In genomic region chr1:177307549-177307948, GRCm38 (mm10) we compare ENCODE assay signal across 12 mouse cellular contexts. TPM values are rescaled to one million over a fixed set of nuclear protein-coding genes. Genes with fewer than 3 reads are reported as not detected.
A peak's percentile ranks its signal among the peaks of the same experiment; 100 is the strongest.
DNase-seq lines count a peak whose midpoint lies in the region; ATAC-seq and TF ChIP-seq lines count a peak whose summit lies in the region.
"Had no signal": no experiment of that assay in that cellular context is flagged by ENCODE, and none has a peak within 500 bp of the region (broad histone marks: within the 10 kb centered on the region; RNA-seq: fewer than 3 reads in every experiment).

No protein-coding gene starts in this region.

- TF ChIP-seq CTCF in layer of hippocampus, adult 2 months (conservative IDR thresholded peaks at IDR 0.05): no peak
- no peak for TF ChIP-seq CTCF in cortical plate, adult 2 months (IDR thresholded peaks at IDR 0.05; ENCODE audit: extremely low read depth, insufficient read depth, low read length)

- 36% methylated on average over 11 of the region's 11 CpGs for WGBS in midbrain, embryonic 15.5 days
- WGBS in liver, embryonic 11.5 days: 85% methylated on average over 11 of the region's 11 CpGs

- no peaks in the 10 kb centered on the region for H3K36me3 ChIP-seq in midbrain, embryonic 15.5 days (replicated peaks)
- H3K36me3 ChIP-seq in liver, embryonic 11.5 days (ENCODE audit: control insufficient read depth, insufficient read depth, low read length): no peaks in the 10 kb centered on the region
- H3K36me3 ChIP-seq: neural tube, embryonic 13.5 days had no signal

- DNase-seq in layer of hippocampus, adult 2 months (ENCODE audit: low spot score in 2 of 2): no peak
- DNase-seq in layer of hippocampus, adult 9-10 months (ENCODE audit: low spot score): no peak
- DNase-seq in cerebellum, adult 8-10 months: peak; percentile 20
- DNase-seq in adrenal gland, adult (ENCODE audit: inconsistent age in 2 of 2, low spot score in 1 of 2): no peak
- DNase-seq in liver, embryonic 11.5 days (ENCODE audit: low spot score): no peak
- DNase-seq: heart, adult 18-20 months; heart, postnatal 14 days; thymus, postnatal 14 days had no signal

- H3K9ac ChIP-seq in midbrain, embryonic 15.5 days: no peak overlapping the region
- no peak overlapping the region for H3K9ac ChIP-seq in liver, embryonic 11.5 days (ENCODE audit: low read depth, low read length)
- H3K9ac ChIP-seq: forebrain, embryonic 13.5 days; neural tube, embryonic 13.5 days had no signal

- H3K27ac ChIP-seq in layer of hippocampus, adult 2 months: peak overlapping the region; percentile 71; the same call in 1 of the 2 replicates
- peak overlapping the region; percentile 90 for H3K27ac ChIP-seq in cortical plate, adult 2 months (ENCODE audit: insufficient read depth, low read length)
- H3K27ac ChIP-seq in midbrain, embryonic 15.5 days: no peak overlapping the region
- H3K27ac ChIP-seq in liver, embryonic 11.5 days (ENCODE audit: low read depth, low read length): no peak overlapping the region
- H3K27ac ChIP-seq: forebrain, embryonic 13.5 days; neural tube, embryonic 13.5 days had no signal

- TF ChIP-seq POLR2A in cortical plate, adult 2 months (IDR thresholded peaks at IDR 0.05; ENCODE audit: extremely low read depth, insufficient read depth, low read length): no peak

- no peaks in the 10 kb centered on the region for H3K27me3 ChIP-seq in midbrain, embryonic 15.5 days (replicated peaks)
- no peaks in the 10 kb centered on the region for H3K27me3 ChIP-seq in liver, embryonic 11.5 days (replicated peaks; ENCODE audit: control insufficient read depth, insufficient read depth, low read length)
- H3K27me3 ChIP-seq: forebrain, embryonic 13.5 days; neural tube, embryonic 13.5 days had no signal

- peaks cover 8% of the 10 kb centered on the region; the same call in 1 of the 2 replicates for H3K4me1 ChIP-seq in cortical plate, adult 2 months (ENCODE audit: control insufficient read depth, insufficient read depth, low read length)
- H3K4me1 ChIP-seq in midbrain, embryonic 15.5 days: 0 out of 2 replicates have a peak, but pooled peaks cover 9% of the 10 kb centered on the region
- H3K4me1 ChIP-seq in liver, embryonic 11.5 days (replicated peaks; ENCODE audit: control insufficient read depth, insufficient read depth, low read length): no peaks in the 10 kb centered on the region
- H3K4me1 ChIP-seq: neural tube, embryonic 13.5 days had no signal

- no peak for ATAC-seq in midbrain, embryonic 15.5 days (replicated peaks)
- ATAC-seq in liver, embryonic 11.5 days (replicated peaks; ENCODE audit: low FRiP score): no peak
- ATAC-seq: forebrain, embryonic 13.5 days had no signal

- no peaks in the 10 kb centered on the region for H3K9me3 ChIP-seq in midbrain, embryonic 15.5 days
- H3K9me3 ChIP-seq in liver, embryonic 11.5 days (ENCODE audit: control insufficient read depth, low read length): no peaks in the 10 kb centered on the region
- H3K9me3 ChIP-seq: forebrain, embryonic 13.5 days; neural tube, embryonic 13.5 days had no signal

- peak overlapping the region; percentile 11 for H3K4me3 ChIP-seq in layer of hippocampus, adult 2 months
- peak overlapping the region; percentile 35 for H3K4me3 ChIP-seq in cortical plate, adult 2 months (ENCODE audit: insufficient read depth, low read length)
- H3K4me3 ChIP-seq in midbrain, embryonic 15.5 days: no peak overlapping the region
- H3K4me3 ChIP-seq in liver, embryonic 11.5 days (ENCODE audit: low read depth, low read length): no peak overlapping the region
- H3K4me3 ChIP-seq: forebrain, embryonic 13.5 days; neural tube, embryonic 13.5 days had no signal

- H3K4me2 ChIP-seq in midbrain, embryonic 15.5 days: peak overlapping the region; percentile 28
- H3K4me2 ChIP-seq in liver, embryonic 11.5 days: no peak overlapping the region
- H3K4me2 ChIP-seq: forebrain, embryonic 13.5 days; neural tube, embryonic 13.5 days had no signal

RNA-seq across cellular contexts. Expression of gene Akt3, which starts 49.5 kb away (rescaled TPM):
- total RNA-seq in layer of hippocampus, adult 2 months (2021): 100 to 1,000 TPM; 253 to 255 TPM
- 46.3 and 46.6 TPM in 2 replicates for polyA plus RNA-seq in cortical plate, adult 2 months (2012; rRNA removed)
- 22.4 and 23.4 TPM in 2 replicates for polyA plus RNA-seq in midbrain, embryonic 15.5 days (2015; fragmentation: Nextera tagmentation; extraction: Ambion mirVana)
- polyA plus RNA-seq in liver, embryonic 11.5 days (2014; fragmentation: Nextera tagmentation; extraction: Ambion mirVana): 3.5 and 4.3 TPM in 2 replicates

Comparison
In these comparisons a context has a peak if more than half of its experiments do, and no peak if none do; other contexts are left out.
1. H3K27ac ChIP-seq: peak in layer of hippocampus, adult 2 months (single experiment) and cortical plate, adult 2 months (single experiment); none in midbrain, embryonic 15.5 days (single experiment) and liver, embryonic 11.5 days (single experiment).
2. H3K4me3 ChIP-seq: peak in layer of hippocampus, adult 2 months (single experiment) and cortical plate, adult 2 months (single experiment); none in midbrain, embryonic 15.5 days (single experiment) and liver, embryonic 11.5 days (single experiment).